Mouse (Mus musculus) granulocyte monocyte progenitor cell, adult 5-6 weeks (primary cell): ENCODE results near the gene Fbxo31. TPM values are rescaled to one million over a fixed set of nuclear protein-coding genes. Genes with fewer than 3 reads are reported as not detected.

Experiments used
- total RNA-seq, 2 experiments: library from RNA; stranded (forward) in 1 of 2; stranded (reverse) in 1 of 2; fragments of 200-712, 200-1000 nt in 1 of 2; fragments of >200 nt in 1 of 2; fragmentation: Nextera tagmentation in 1 of 2; gene quantifications; 2 replicates each; pipeline ENCODE4 v1.2.3; 2014 to 2017

Fbxo31 gene
- total RNA-seq, 2 experiments from 2014 or later = 6.8 to 7.8 TPM

Other genes starting within 250 kb of the Fbxo31 start
- gene 1700018B08Rik, start 34.5 kb downstream of the Fbxo31 start, total RNA-seq (2014; fragmentation: Nextera tagmentation) = not detected in 2 replicates
- gene 1700018B08Rik, start 34.5 kb downstream of the Fbxo31 start, total RNA-seq (2017) = not detected in 2 replicates
- 77.9 and 84.4 TPM in 2 replicates for gene Map1lc3b, start 11.6 kb upstream of the Fbxo31 start, total RNA-seq (2014; fragmentation: Nextera tagmentation)
- gene Map1lc3b, start 11.6 kb upstream of the Fbxo31 start, total RNA-seq (2017) = 68.5 and 77.1 TPM in 2 replicates
- gene Zcchc14, start 74.1 kb upstream of the Fbxo31 start, total RNA-seq (2014; fragmentation: Nextera tagmentation) = not detected in 2 replicates
- gene Zcchc14, start 74.1 kb upstream of the Fbxo31 start, total RNA-seq (2017) = 0.30 TPM in 1 of 2 replicates, not detected in the other
- not detected in 2 replicates for gene Jph3, start 150.8 kb upstream of the Fbxo31 start, total RNA-seq (2014; fragmentation: Nextera tagmentation)
- gene Jph3, start 150.8 kb upstream of the Fbxo31 start, total RNA-seq (2017) = not detected in 2 replicates